Mouse (Mus musculus) testis, adult 2 months (tissue): Measurements from ENCODE around the gene Ankfy1. TPM values are rescaled to one million over a fixed set of nuclear protein-coding genes. Genes with fewer than 3 reads are reported as not detected.

ENCODE experiments used
- H3K27ac ChIP-seq: fragments of 200-500 bp; 2 replicates; pipeline ENCODE4 v1.5.1; 2012; ENCODE audit warnings: low read depth, low read length; ENCODE audit not compliant: control insufficient read depth, insufficient read depth
- H3K27me3 ChIP-seq: fragments of 200-500 bp; 2 replicates; pipeline ENCODE4 v1.6.1; 2012; ENCODE audit warnings: mild to moderate bottlenecking, low read length, moderate library complexity; ENCODE audit not compliant: control insufficient read depth, insufficient read depth
- H3K36me3 ChIP-seq: fragments of 200-500 bp; 2 replicates; pipeline ENCODE4 v1.6.1; 2012; ENCODE audit warnings: mild to moderate bottlenecking, low read length; ENCODE audit not compliant: control insufficient read depth, insufficient read depth
- H3K4me1 ChIP-seq: fragments of 200-500 bp; 2 replicates; pipeline ENCODE4 v1.6.1; 2012; ENCODE audit warnings: low read length; ENCODE audit not compliant: control insufficient read depth, insufficient read depth
- H3K4me3 ChIP-seq: fragments of 200-500 bp; 2 replicates; pipeline ENCODE4 v1.5.1; 2012; ENCODE audit warnings: low read depth, mild to moderate bottlenecking, low read length, moderate library complexity, mixed read lengths; ENCODE audit not compliant: control insufficient read depth
- CTCF ChIP-seq: fragments of 200-500 bp; IDR thresholded peaks from 2 replicates; pipeline ENCODE4 v1.5.1; 2012; ENCODE audit warnings: low read depth, mild to moderate bottlenecking, inconsistent platforms, low read length, moderate library complexity; ENCODE audit not compliant: control insufficient read depth, insufficient read depth, insufficient replicate concordance
- POLR2A ChIP-seq: fragments of 200-500 bp; IDR thresholded peaks from 2 replicates; pipeline ENCODE4 v1.6.1; 2012; ENCODE audit warnings: low read depth, mild to moderate bottlenecking, inconsistent platforms, low read length, moderate library complexity; ENCODE audit not compliant: control insufficient read depth
- polyA plus RNA-seq: library from polyadenylated mRNA; depleted of rRNA; stranded (reverse); fragments of >200 nt; gene quantifications from 2 replicates; pipeline ENCODE4 v1.2.3, GENCODE M21; 2012

Ankfy1 gene
- polyA plus RNA-seq, 1 experiment: 7.7 TPM

DNA sequence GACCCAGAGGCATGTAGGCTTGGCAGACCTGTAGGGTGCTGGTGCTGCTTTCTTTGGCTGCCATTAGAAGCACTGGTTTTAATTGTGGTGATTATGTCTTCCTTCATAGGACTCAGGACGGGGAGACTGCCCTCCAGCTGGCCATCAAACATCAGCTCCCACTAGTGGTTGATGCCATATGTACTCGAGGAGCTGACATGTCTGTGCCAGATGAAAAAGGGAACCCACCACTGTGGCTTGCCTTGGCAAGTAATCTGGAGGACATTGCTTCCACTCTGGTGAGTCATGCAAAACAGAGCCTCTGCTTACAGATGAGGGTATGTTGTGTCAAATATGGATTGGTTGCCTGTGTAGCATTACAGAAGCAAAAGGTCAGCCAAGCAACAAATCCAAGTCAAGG, 62.1 kb downstream of the Ankfy1 start:
- H3K36me3 ChIP-seq: peaks cover 5% of the 10 kb centered on the region
- no peak for TF ChIP-seq POLR2A
- no peak for TF ChIP-seq CTCF
- H3K4me1 ChIP-seq: no peaks in the 10 kb centered on the region
- no peak overlapping the region for H3K27ac ChIP-seq
- no peaks in the 10 kb centered on the region for H3K27me3 ChIP-seq
- no peak overlapping the region for H3K4me3 ChIP-seq

DNA sequence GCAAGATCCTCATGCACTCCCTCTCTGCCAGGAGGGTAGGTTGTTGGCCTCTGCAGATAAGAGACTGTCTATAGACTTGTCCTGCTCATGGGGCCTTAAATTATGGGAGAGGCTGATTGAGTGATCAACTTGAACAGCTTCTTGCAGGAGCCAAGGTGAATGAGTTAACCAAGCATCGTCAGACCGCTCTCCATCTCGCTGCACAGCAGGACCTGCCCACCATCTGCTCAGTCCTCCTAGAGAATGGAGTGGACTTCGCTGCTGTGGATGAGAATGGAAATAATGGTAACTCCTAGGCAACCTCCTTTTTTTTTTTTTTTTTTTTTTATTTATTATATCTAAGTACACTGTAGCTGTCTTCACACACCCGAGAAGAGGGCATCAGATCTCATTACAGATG, 68.5 kb downstream of the Ankfy1 start:
- H3K4me1 ChIP-seq: no peaks in the 10 kb centered on the region
- H3K27ac ChIP-seq: no peak overlapping the region
- H3K4me3 ChIP-seq: no peak overlapping the region
- H3K36me3 ChIP-seq: no peaks in the 10 kb centered on the region; the same call in none of the 2 replicates
- TF ChIP-seq POLR2A (no peak), CTCF (no peak)
- no peaks in the 10 kb centered on the region for H3K27me3 ChIP-seq

DNA sequence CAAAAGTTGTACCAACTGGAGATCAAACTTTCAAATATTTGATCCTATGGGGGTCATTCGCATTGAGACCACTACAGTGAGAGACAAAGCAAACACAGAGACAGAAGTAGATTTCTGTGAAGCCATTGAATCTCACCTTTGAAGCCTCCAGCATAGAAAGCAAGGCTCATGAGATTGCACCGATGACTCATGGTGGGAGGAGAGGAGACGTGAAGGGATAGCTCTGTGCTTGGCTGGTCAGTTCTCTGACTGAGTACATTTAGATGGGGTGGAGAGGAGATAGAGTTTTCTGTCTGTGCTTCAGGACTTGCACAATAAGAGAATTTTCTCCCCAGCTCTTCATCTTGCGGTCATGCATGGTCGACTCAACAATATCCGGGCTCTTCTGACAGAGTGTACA, 69.8 kb downstream of the Ankfy1 start:
- Histone ChIP-seq H3K4me1 (no peaks in the 10 kb centered on the region), H3K27me3 (no peaks in the 10 kb centered on the region), H3K27ac (no peak overlapping the region), H3K36me3 (no peaks in the 10 kb centered on the region; the same call in none of the 2 replicates), H3K4me3 (no peak overlapping the region)
- no peak for TF ChIP-seq POLR2A
- no peak for TF ChIP-seq CTCF

DNA sequence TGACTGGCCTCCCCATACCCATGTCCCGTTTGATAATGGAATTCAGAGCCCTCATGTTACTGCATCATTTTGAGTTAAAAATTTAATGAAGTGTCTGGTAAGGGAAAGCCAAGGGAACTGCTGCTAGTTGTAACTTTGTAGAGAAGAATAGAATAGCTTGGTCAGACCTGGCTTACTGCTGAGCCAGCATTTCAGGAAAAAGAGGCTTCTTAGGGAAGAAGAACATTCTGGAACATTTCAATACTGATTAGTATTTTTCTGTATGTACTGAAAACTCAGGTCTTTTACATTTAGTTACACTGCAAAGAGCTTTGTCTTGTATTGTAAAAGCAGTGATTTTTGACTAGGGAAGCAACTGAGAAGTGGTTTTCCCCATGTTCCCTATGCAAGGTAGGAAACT, 71.0 kb downstream of the Ankfy1 start:
- H3K36me3 ChIP-seq: no peaks in the 10 kb centered on the region; the same call in none of the 2 replicates
- no peaks in the 10 kb centered on the region for H3K27me3 ChIP-seq
- H3K27ac ChIP-seq: no peak overlapping the region
- no peak overlapping the region for H3K4me3 ChIP-seq
- no peak for TF ChIP-seq CTCF
- no peak for TF ChIP-seq POLR2A
- no peaks in the 10 kb centered on the region for H3K4me1 ChIP-seq

DNA sequence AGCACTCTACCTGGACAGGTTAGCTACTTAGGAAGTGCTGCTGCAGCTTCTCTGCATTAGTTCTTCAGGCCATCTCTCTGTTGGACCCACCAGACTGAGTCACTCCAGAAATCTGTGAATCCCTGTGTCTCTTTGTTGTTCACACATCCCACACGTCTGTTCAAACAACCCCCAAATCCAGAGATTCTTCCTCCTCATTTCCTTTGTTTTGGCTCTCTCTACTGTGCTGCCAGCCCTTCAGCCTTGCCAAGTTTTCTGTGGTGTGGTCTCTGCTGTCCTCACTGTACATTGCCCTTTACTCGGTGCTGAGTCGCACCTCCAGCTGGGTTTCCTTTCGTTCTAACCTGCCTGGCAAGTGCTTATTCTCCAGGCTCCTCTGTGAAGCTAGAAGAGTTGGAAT, 74.5 kb downstream of the Ankfy1 start:
- TF ChIP-seq CTCF (no peak), POLR2A (no peak)
- no peaks in the 10 kb centered on the region; the same call in none of the 2 replicates for H3K36me3 ChIP-seq

DNA sequence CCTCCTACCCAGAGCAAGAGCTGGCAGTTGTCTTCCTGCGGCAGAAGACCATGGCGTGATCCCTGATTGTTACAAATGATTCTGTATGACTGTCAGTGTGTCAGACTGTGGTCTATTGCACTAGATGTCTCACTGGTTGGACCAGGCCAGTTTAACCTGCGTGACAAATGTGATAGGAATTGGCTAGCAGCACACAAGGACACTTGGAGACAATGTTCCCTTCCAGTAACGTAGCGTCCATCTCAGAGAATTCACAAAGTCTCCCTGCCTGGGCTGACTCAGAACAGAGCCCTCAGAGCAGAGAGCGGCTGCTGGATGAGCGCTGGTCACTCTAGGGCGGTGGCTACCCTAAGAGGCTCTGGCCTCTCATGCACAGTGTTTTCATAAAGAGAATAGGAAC, 77.9 kb downstream of the Ankfy1 start:
- Histone ChIP-seq H3K27me3 (no peaks in the 10 kb centered on the region), H3K4me3 (no peak overlapping the region), H3K4me1 (no peaks in the 10 kb centered on the region), H3K27ac (no peak overlapping the region), H3K36me3 (no peaks in the 10 kb centered on the region; the same call in none of the 2 replicates)
- no peak for TF ChIP-seq POLR2A
- no peak for TF ChIP-seq CTCF

More for the DNA sequence above, 74.5 kb downstream of the Ankfy1 start:
- H3K4me3 ChIP-seq: no peak overlapping the region
- H3K27ac ChIP-seq: no peak overlapping the region
- no peaks in the 10 kb centered on the region for H3K27me3 ChIP-seq
- no peaks in the 10 kb centered on the region for H3K4me1 ChIP-seq

DNA sequence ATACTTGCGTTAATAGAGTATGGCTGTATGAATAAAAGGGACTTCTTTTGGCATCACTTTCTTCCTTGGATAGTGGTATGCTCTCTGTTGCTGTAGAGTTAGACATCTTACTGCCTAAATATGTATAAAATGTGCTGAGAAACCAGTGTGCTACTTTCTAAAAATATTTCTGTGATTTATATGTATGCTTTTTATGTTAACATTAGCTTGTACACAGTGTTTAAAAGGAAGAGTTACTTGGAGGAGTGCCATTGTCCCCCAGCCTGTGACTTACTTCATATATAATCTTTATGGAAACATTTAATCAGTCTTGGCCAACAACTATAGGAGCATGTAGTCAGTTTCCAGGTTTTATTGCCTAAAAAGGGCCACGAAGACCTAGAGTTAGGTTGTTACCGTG, 79.3 kb downstream of the Ankfy1 start:
- H3K4me1 ChIP-seq: no peaks in the 10 kb centered on the region
- H3K27me3 ChIP-seq: no peaks in the 10 kb centered on the region
- H3K27ac ChIP-seq: no peak overlapping the region
- TF ChIP-seq POLR2A (no peak), CTCF (no peak)
- H3K36me3 ChIP-seq: no peaks in the 10 kb centered on the region; the same call in 1 of the 2 replicates
- H3K4me3 ChIP-seq: no peak overlapping the region

DNA sequence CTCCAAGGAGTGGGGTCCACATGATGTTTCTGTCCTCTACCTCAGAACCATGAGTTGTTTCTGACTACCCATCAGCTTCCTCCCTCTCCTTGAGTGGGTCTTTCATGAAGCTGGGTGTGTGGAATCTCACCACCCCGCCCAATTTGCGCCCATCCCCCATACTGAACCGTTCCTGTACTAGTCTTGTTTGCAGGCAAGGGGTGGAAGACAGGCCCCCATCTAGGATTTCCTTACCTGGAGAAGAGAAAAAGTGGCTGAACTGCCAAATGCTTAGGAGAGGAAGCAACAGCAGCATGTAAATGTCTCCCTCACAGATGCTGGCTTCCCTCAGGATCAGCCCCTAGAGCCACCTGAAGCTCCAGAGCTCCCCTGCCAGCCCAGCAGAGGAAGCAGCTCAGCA, 80.5 kb downstream of the Ankfy1 start:
- Histone ChIP-seq H3K4me3 (no peak overlapping the region), H3K27ac (no peak overlapping the region), H3K36me3 (no peaks in the 10 kb centered on the region; the same call in 1 of the 2 replicates), H3K27me3 (no peaks in the 10 kb centered on the region), H3K4me1 (no peaks in the 10 kb centered on the region)
- TF ChIP-seq POLR2A: no peak
- TF ChIP-seq CTCF: no peak
